Mouse (Mus musculus) E14TG2a.4 (cell line): ENCODE measurements around the gene Ngfr.
A peak's percentile ranks its signal among the peaks of the same experiment; 100 is the strongest.

Experiments used
- H3K27me3 ChIP-seq: 2 replicates; pipeline ENCODE4 v1.6.1; 2014; ENCODE audit warnings: low read length, control low read depth; ENCODE audit not compliant: insufficient read depth
- H3K36me3 ChIP-seq: 2 replicates; pipeline ENCODE4 v1.6.1; 2014; ENCODE audit warnings: low read length, control low read depth; ENCODE audit not compliant: insufficient read depth
- H3K4me1 ChIP-seq: replicated peaks from 2 replicates; pipeline ENCODE4 v1.6.1; 2014; ENCODE audit warnings: low read depth, low read length, control low read depth
- H3K4me3 ChIP-seq: replicated peaks from 2 replicates; pipeline ENCODE4 v1.5.1; 2014; ENCODE audit warnings: mild to moderate bottlenecking, low read length
- H3K9me3 ChIP-seq: 2 replicates; pipeline ENCODE4 v1.6.1; 2014; ENCODE audit warnings: low read length, control low read depth
- CTCF ChIP-seq: conservative IDR thresholded peaks from 2 replicates; pipeline ENCODE4 v1.5.1; 2014; ENCODE audit warnings: low read length
- NANOG ChIP-seq: IDR thresholded peaks from 2 replicates; pipeline ENCODE4 v1.6.1; 2014; ENCODE audit warnings: borderline replicate concordance, low read length, mixed read lengths
- POU5F1 ChIP-seq: IDR thresholded peaks from 2 replicates; pipeline ENCODE4 v1.6.1; 2014; ENCODE audit warnings: low read length, borderline replicate concordance

Ngfr gene

GRCm38 (mm10) chr11:95579455-95579854 is 8.1 kb downstream of the Ngfr start:
- TF ChIP-seq NANOG (no peak), CTCF (no peak), POU5F1 (no peak)
- Histone ChIP-seq H3K9me3 (no peaks in the 10 kb centered on the region), H3K4me1 (peaks cover 99% of the 10 kb centered on the region), H3K4me3 (no peak overlapping the region), H3K36me3 (peaks cover 63% of the 10 kb centered on the region), H3K27me3 (peaks cover 63% of the 10 kb centered on the region)

DNA sequence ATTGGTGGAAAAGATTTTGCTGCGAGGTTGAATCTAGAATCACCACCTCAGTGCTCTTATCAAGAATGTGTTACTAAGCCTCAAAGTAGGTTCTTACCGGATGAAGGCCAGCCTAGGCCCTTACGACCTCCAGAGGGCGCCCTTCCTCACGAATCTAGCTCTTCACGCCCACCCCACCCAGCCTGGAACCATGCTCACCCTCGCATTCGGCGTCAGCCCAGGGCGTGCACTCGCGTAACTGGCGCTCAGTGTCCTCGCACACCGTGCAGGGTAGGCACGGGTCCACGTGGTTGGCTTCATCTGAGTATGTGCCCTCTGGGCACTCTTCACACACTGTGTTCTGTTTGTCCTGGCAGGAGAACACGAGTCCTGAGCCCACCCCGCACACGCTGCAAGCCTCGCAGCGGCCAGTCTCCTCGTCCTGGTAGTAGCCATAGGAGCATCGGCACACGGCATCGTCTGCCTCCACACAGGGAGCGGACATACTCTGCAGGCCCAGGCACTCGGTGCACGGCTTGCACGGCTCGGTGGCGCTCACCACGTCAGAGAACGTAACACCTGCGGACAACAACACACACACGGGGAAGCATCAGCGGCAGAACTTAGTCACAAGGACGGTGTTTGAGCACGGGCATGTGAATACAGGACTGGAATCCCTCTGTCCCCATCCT is 9.6 kb downstream of the Ngfr start:
- Histone ChIP-seq H3K36me3 (peaks cover 74% of the 10 kb centered on the region), H3K4me1 (peaks cover 83% of the 10 kb centered on the region), H3K9me3 (no peaks in the 10 kb centered on the region), H3K4me3 (peak overlapping the region; percentile 61), H3K27me3 (peaks cover 49% of the 10 kb centered on the region)
- peak; percentile 76 for TF ChIP-seq CTCF
- TF ChIP-seq NANOG = no peak
- TF ChIP-seq POU5F1 = no peak

DNA sequence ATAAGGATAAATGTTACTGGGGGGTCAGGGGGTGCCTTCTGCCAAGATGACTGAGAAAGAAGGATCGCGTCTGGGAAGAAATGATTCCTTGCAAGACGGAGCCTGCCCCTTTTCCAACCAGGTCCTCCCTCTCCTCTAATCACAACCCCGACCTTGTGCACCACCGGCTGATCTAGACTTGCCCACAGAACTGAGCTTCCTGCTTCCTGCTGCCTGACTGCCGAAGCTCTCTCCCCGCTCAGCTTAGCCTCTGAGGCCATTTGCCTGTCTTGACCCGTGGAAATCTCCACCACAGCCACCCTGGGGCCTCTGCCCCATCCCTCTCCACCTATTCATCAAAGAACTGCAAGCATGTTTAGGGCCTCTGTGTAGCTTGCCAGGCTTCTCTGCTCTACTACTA is 11.2 kb downstream of the Ngfr start:
- peak overlapping the region; percentile 29; the same call in 1 of the 2 replicates for H3K4me3 ChIP-seq
- peaks cover 83% of the 10 kb centered on the region for H3K36me3 ChIP-seq
- no peak for TF ChIP-seq CTCF
- TF ChIP-seq POU5F1 = no peak
- TF ChIP-seq NANOG = no peak
- peaks cover 34% of the 10 kb centered on the region for H3K27me3 ChIP-seq
- peaks cover 74% of the 10 kb centered on the region for H3K4me1 ChIP-seq
- no peaks in the 10 kb centered on the region for H3K9me3 ChIP-seq

- TF ChIP-seq CTCF (no peak), NANOG (no peak), POU5F1 (no peak)
- peaks cover 87% of the 10 kb centered on the region for H3K36me3 ChIP-seq
Measured at GRCm38 (mm10) chr11:95575791-95576190, 11.7 kb downstream of the Ngfr start.

GRCm38 (mm10) chr11:95574786-95575334 is 12.7 kb downstream of the Ngfr start:
- Histone ChIP-seq H3K4me3 (0 out of 2 replicates have a peak overlapping the region, but pooled peaks have one; percentile 3), H3K27me3 (peaks cover 22% of the 10 kb centered on the region), H3K9me3 (no peaks in the 10 kb centered on the region), H3K4me1 (peaks cover 74% of the 10 kb centered on the region), H3K36me3 (peaks cover 86% of the 10 kb centered on the region)
- no peak for TF ChIP-seq POU5F1
- no peak for TF ChIP-seq NANOG
- no peak for TF ChIP-seq CTCF

More at GRCm38 (mm10) chr11:95575791-95576190, 11.7 kb downstream of the Ngfr start:
- no peaks in the 10 kb centered on the region for H3K9me3 ChIP-seq
- H3K27me3 ChIP-seq = peaks cover 31% of the 10 kb centered on the region
- peaks cover 74% of the 10 kb centered on the region for H3K4me1 ChIP-seq
- peak overlapping the region; percentile 32 for H3K4me3 ChIP-seq

DNA sequence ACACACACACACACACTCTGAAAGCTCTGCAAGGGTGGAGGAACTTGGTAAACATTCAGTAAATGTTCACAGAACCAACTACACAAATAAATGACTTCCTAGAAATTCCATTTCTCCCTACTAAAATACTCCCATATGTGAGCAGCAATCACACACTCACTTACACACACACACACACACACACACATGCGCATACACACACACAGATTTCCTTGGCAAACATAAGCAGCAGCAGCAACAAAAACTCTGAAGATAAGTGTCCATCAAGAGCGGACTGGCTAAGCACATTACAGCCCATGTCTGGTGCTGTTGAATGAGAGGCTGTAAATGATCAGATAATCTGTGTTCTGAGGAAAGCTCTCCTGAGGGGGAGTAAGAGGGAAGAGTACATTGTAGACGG is 15.3 kb downstream of the Ngfr start:
- TF ChIP-seq NANOG (no peak), CTCF (no peak), POU5F1 (no peak)
- peaks cover 69% of the 10 kb centered on the region for H3K36me3 ChIP-seq
- H3K9me3 ChIP-seq = no peaks in the 10 kb centered on the region
- H3K4me3 ChIP-seq = no peak overlapping the region
- H3K4me1 ChIP-seq = peaks cover 73% of the 10 kb centered on the region
- H3K27me3 ChIP-seq = peaks cover 8% of the 10 kb centered on the region; the same call in 1 of the 2 replicates

- Histone ChIP-seq H3K9me3 (no peaks in the 10 kb centered on the region), H3K27me3 (peaks cover 8% of the 10 kb centered on the region; the same call in 1 of the 2 replicates), H3K4me1 (peaks cover 73% of the 10 kb centered on the region), H3K36me3 (peaks cover 64% of the 10 kb centered on the region), H3K4me3 (no peak overlapping the region)
- TF ChIP-seq NANOG (no peak), POU5F1 (no peak), CTCF (no peak)
Measured at GRCm38 (mm10) chr11:95571755-95572154, 15.8 kb downstream of the Ngfr start.

GRCm38 (mm10) chr11:95570827-95571619 is 16.5 kb downstream of the Ngfr start:
- Histone ChIP-seq H3K4me3 (peak overlapping the region; percentile 63), H3K36me3 (peaks cover 58% of the 10 kb centered on the region), H3K27me3 (peaks cover 8% of the 10 kb centered on the region; the same call in 1 of the 2 replicates), H3K4me1 (peaks cover 69% of the 10 kb centered on the region), H3K9me3 (no peaks in the 10 kb centered on the region)
- TF ChIP-seq CTCF (no peak; the same call in 1 of the 2 replicates), POU5F1 (no peak), NANOG (no peak)
